Mouse (Mus musculus): ENCODE results near the gene Add3. TPM values are rescaled to one million over a fixed set of nuclear protein-coding genes. Genes with fewer than 3 reads are reported as not detected.
A peak's percentile ranks its signal among the peaks of the same experiment; 100 is the strongest.

Gene Add3
- polyA plus RNA-seq, 1 experiment from 2014 or later: 40.2 TPM

DNA sequence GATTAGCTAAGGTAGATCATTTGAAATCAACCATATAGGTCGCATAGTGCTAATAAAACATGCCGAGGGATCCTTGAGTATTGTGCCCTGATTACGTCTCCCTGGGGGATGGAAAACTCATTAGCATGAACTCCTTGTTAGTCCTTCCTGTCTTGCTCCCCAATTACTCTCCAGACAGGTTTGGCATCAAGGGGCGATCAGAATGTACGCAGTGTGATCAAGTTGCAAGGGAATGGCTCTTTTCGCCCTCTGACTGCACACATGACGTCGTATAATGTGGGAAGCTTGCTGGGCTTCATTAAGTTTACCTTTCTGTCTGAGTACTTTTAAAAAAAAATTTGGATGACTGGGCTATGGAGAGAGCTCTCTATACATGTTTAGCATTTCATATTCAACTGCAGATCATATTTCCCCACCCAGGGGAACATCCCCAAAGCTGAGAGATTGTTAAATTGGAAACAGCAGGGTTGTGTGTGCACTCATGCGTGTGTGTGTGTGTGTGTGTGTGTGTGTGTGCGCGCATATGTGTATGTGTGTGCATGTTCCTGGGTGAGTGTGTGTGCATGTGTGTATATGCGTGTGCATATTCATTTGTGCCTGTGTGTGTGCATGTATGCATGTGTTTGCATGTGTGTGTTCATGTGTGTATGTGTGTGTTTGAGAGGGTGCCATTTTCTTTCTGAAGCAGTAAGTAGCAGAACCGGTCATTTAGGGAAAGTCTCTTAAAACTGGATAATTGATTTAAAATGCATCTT lies 3.7 kb upstream of the Add3 start:
- H3K27ac ChIP-seq (replicated peaks): no peak overlapping the region
- H3K4me3 ChIP-seq (replicated peaks): no peak overlapping the region
- no peaks in the 10 kb centered on the region for H3K27me3 ChIP-seq (replicated peaks)
- no peak overlapping the region for H3K4me2 ChIP-seq
- 59% methylated on average over 13 of the region's 13 CpGs for WGBS
- H3K9ac ChIP-seq (replicated peaks): no peak overlapping the region
- ATAC-seq (ENCODE audit: low FRiP score): no peak
- H3K36me3 ChIP-seq: no peaks in the 10 kb centered on the region
- peaks cover 11% of the 10 kb centered on the region for H3K4me1 ChIP-seq
- no peaks in the 10 kb centered on the region for H3K9me3 ChIP-seq (replicated peaks)

DNA sequence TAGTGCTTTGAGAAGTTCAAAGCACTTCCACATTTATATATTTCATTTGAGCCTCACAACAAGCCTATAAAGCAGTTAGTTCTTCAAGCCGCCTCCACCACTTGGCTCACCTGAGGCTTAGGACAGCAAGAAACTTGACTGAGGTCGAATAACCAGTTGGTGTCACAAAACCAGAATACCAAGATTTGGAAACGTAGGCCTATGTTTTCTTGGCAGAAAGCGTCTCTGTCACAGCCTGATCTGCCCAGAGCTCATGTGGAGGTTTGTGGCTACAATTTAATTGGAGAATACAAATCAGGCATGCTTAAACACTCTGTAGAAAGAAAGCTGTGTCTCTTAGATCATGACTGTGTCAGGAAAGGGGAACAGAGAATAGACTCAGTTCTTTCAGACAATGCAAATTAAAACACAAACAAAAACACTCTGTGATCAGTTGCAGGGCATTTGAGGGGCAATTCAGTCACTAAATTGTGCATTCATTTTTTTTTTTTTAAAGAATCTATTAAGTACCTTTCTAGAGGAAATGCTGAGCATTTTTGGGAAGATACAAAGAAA lies 3.0 kb upstream of the Add3 start:
- H3K4me3 ChIP-seq (replicated peaks): no peak overlapping the region
- no peak for ATAC-seq (ENCODE audit: low FRiP score)
- H3K27me3 ChIP-seq (replicated peaks): no peaks in the 10 kb centered on the region
- H3K27ac ChIP-seq (replicated peaks): no peak overlapping the region
- no peaks in the 10 kb centered on the region for H3K9me3 ChIP-seq (replicated peaks)
- no peaks in the 10 kb centered on the region for H3K36me3 ChIP-seq
- H3K4me2 ChIP-seq: no peak overlapping the region
- 47% methylated on average over 4 of the region's 4 CpGs for WGBS
- peaks cover 17% of the 10 kb centered on the region for H3K4me1 ChIP-seq
- H3K9ac ChIP-seq (replicated peaks): no peak overlapping the region

DNA sequence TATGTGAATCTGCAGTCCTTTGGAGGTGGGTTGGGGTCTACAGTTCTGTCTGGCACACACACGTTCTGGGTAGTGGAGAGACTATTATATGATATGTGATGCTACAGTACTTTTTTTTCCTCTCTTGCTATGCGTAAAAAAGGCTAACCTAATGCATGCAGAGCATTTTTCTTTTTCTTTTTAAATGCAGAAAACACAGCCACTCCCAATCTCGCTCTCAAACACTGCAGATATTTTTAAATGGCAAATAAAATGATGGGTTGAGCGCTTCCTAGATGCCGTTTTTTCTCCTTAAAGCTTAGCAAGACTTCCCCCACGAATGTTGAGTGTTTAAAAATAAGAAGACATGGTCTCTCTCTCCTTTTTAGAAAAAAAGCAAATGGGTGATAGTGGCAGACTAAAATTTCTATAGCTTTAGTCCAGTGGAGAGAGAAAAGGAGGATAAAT lies 584 bp downstream of the Add3 start:
- Histone ChIP-seq H3K4me1 (peaks cover 28% of the 10 kb centered on the region), H3K27me3 (replicated peaks) (no peaks in the 10 kb centered on the region), H3K4me2 (peak overlapping the region; percentile 94), H3K4me3 (replicated peaks) (peak overlapping the region; percentile 98), H3K27ac (replicated peaks) (peak overlapping the region; percentile 84), H3K9me3 (replicated peaks) (no peaks in the 10 kb centered on the region), H3K36me3 (no peaks in the 10 kb centered on the region), H3K9ac (replicated peaks) (peak overlapping the region; percentile 83)
- 6% methylated on average over 6 of the region's 6 CpGs for whole genome bisulfite sequencing
- ATAC-seq (ENCODE audit: low FRiP score): no peak

DNA sequence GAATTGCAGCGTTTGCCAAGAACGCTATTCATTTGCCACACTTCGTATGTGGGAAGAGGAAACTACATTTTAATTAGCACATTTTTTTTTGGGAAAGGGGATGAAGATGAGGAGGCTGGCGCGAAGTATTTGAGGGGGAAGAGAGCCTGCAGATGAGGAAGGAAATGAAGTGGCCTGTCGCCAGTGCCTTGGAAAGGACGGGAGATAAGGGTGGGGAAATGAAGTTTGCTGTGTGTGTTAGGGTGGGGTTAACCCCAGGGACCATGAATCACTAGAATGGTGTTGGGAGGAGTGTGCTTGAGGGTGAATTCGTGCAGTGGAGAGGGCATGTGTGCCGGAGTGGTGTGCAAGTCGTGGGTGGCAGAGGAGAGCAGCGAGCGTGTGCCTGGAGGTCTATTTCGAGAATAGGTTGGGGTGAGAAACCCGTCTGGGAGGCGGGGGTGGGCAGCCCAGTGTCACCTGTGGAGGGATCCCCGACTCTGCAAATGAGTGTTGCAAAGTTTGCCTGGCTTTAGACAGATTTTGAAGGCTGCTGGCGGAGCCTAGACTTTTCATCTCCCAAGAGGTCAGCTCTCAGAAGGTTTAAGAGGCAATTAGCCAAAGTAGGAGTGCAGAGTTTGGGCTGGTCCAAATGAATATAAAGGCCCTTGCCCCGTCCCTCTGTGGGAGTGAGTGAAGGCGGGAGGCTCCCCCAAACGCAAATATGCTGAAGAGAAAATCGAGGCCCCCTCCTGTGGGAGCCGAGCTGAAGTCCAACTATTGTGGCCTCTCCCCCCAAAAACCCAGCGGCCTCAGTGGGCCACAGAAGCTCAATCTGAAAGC lies 1.2 kb downstream of the Add3 start:
- Histone ChIP-seq H3K36me3 (no peaks in the 10 kb centered on the region), H3K4me3 (replicated peaks) (peak overlapping the region; percentile 98), H3K4me1 (peaks cover 25% of the 10 kb centered on the region), H3K9ac (replicated peaks) (peak overlapping the region; percentile 83), H3K4me2 (peak overlapping the region; percentile 94), H3K9me3 (replicated peaks) (no peaks in the 10 kb centered on the region), H3K27ac (replicated peaks) (peak overlapping the region; percentile 84), H3K27me3 (replicated peaks) (no peaks in the 10 kb centered on the region)
- 2% methylated on average over 23 of the region's 23 CpGs for WGBS
- no peak for ATAC-seq (ENCODE audit: low FRiP score)

DNA sequence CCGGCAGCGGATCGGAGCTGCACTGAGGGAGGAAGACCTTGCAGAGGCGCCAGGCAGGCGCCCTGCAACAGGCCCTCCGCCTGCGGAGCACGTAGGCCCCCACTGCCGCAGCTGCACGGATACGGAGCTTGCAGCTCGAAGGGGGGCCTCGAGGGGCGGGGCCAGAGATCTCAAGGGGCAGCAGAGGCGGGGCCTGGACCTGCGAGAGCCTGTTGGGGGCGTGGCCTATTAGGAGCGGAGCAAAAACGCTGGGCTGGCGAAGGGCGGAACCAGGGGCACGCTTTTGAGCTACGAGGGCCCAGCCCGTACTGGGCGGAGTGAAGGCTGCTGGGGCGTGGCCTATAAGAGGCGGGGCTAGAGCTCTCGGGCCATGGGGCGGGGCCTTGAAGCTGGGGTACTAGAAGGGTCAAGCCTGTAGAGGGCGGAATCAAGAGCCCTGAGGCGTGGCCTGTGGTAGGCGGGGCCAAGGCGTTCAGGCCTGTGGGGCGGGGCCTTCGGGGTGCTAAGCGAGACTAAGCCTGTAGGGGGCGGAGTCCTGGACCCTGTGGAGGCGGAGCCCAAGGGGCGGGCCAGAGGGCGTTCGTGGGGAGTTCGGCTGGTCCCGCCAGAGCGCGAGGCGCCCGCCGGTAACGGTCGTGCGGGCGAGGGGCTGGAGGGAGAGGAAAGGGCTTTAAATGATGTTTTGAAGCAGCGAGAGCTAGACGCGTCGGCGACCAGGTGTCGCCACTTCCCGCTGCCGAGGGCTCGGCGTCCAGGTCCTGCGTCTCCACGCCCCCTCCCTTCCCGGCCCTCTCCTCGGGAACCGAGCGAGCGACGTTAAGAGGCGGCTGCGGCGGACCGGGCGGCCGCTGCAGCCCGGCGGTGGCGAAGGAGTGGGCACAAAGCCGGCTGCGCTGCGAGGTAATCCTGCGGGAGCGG lies 2.2 kb downstream of the Add3 start:
- H3K4me1 ChIP-seq: peaks cover 21% of the 10 kb centered on the region
- H3K4me2 ChIP-seq: peak overlapping the region; percentile 94
- H3K4me3 ChIP-seq (replicated peaks): peak overlapping the region; percentile 98
- H3K27ac ChIP-seq (replicated peaks): peak overlapping the region; percentile 84
- no peaks in the 10 kb centered on the region for H3K9me3 ChIP-seq (replicated peaks)
- H3K27me3 ChIP-seq (replicated peaks): no peaks in the 10 kb centered on the region
- no peaks in the 10 kb centered on the region for H3K36me3 ChIP-seq
- peak overlapping the region; percentile 83 for H3K9ac ChIP-seq (replicated peaks)
- under 1% methylated on average over 69 of the region's 84 CpGs for WGBS
- ATAC-seq (ENCODE audit: low FRiP score): peak; percentile 95

DNA sequence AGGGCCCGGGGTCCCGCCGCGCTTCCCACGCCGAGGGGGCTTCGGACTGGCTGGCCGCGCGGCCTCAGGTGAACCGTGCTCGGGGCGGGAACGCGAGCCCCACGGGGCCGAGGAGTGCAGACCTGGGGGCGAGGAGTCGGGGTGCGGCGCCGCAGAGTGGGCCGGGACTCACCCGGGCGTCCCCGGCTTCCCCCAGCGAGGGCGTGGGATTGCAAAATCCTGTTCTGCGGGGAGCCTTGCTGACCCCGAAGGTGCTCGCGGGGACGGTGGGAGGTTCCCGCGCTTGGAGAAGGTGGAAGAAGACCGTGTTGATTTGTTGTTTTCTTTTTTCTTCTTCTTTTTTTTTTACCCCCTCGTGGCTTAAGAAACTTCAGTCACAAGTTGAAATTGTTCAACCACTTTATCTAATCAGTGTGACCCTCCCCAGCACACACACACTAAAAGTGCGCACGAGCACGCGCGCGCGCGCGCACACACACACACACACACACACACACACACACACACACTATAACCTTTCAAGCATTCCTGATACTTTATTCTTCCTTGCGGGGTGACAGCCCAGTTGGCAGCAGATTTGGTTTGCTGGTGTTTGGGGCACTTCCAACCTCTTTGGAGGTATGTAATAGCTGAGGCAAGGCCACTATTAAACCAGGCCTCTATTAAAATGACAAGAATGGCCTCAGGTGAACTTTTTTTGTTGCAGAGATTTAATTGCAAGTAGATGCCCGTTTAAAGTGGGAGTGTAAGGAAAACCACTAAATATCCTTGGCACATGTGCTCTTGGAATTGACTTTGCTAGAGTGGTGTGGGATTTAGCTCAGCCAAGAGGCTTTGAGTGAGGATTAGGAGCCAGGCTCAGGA lies 3.1 kb downstream of the Add3 start:
- peak; percentile 12; the same call in 1 of the 2 replicates for ATAC-seq (ENCODE audit: low FRiP score)
- H3K4me2 ChIP-seq: peak overlapping the region; percentile 94
- WGBS: under 1% methylated on average over 48 of the region's 48 CpGs

DNA sequence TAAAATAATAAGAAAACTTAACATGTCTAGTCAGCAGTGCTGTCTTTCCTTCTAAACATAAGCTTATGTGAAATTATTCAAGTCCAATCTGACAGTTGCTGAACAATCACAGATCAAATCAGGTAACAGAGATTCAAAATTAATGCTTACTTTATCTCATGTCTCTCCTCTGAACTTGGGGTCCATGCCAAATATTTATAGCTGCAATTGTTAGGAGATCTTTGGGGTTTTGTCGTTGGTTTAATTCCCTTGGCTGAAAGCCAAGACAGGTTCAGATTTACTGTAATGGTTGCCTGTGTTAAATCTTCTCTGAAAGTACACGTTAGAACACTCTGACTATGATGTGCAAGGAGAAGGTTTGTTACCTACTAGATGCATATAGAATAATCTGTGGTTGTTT lies 4.8 kb downstream of the Add3 start:
- H3K4me3 ChIP-seq (replicated peaks): no peak overlapping the region
- no peaks in the 10 kb centered on the region for H3K9me3 ChIP-seq (replicated peaks)
- 4% methylated on average over 2 of the region's 2 CpGs for WGBS
- H3K36me3 ChIP-seq: no peaks in the 10 kb centered on the region
- H3K4me2 ChIP-seq: no peak overlapping the region
- no peaks in the 10 kb centered on the region for H3K27me3 ChIP-seq (replicated peaks)
- H3K4me1 ChIP-seq: peaks cover 28% of the 10 kb centered on the region
- no peak for ATAC-seq (ENCODE audit: low FRiP score)
- no peak overlapping the region for H3K9ac ChIP-seq (replicated peaks)
- H3K27ac ChIP-seq (replicated peaks): no peak overlapping the region

More for the DNA sequence above, 3.1 kb downstream of the Add3 start:
- Histone ChIP-seq H3K4me1 (peaks cover 21% of the 10 kb centered on the region), H3K9me3 (replicated peaks) (no peaks in the 10 kb centered on the region), H3K9ac (replicated peaks) (peak overlapping the region; percentile 83), H3K4me3 (replicated peaks) (peak overlapping the region; percentile 98), H3K27ac (replicated peaks) (peak overlapping the region; percentile 55), H3K36me3 (no peaks in the 10 kb centered on the region), H3K27me3 (replicated peaks) (no peaks in the 10 kb centered on the region)

DNA sequence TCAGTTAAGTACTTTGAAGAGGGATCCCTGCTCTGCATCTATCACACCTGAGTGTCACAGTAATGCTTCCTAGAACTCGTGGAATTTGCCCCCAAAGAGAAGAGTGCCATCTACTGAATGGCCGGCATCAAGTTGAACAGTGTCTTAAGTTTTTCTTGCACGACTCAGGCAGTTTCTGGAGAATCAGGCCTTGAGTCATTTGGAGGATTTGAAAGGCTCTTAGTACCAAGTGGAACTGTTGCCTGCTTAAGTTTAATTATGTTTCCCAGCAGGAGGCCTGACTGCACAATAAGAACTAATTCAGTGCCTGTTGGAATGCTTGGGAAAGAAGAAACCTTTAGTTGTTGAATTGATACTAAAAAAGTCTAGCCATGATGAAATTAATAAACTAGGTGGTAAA lies 9.1 kb downstream of the Add3 start:
- no peaks in the 10 kb centered on the region for H3K9me3 ChIP-seq (replicated peaks)
- H3K27me3 ChIP-seq (replicated peaks): no peaks in the 10 kb centered on the region
- no peaks in the 10 kb centered on the region for H3K36me3 ChIP-seq
- H3K4me3 ChIP-seq (replicated peaks): no peak overlapping the region
- H3K4me1 ChIP-seq: peaks cover 7% of the 10 kb centered on the region; the same call in 1 of the 2 replicates
- no peak overlapping the region for H3K4me2 ChIP-seq
- no peak for ATAC-seq (ENCODE audit: low FRiP score)
- H3K9ac ChIP-seq (replicated peaks): no peak overlapping the region
- WGBS: 18% methylated on average over 3 of the region's 3 CpGs
- H3K27ac ChIP-seq (replicated peaks): no peak overlapping the region

DNA sequence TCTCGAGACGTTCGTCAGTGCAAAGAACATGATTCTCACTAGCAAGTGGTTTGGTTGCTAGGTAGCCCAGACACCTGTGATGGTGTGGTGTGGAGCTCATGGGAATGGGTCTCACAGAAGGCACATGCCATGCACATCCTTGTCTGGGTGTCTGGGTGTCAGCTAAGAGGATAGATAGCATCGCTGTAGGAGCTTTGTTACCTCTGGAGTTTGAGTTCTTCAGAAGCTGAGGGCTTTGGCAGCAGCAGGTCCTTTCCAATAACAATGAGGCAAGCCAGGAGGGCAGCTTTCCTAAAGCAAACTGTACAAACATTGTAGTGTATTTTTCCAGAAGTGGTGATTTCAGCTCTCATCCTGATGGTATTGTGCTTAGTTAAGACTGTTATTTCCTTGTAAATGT lies 12.2 kb downstream of the Add3 start:
- WGBS: 90% methylated on average over 4 of the region's 4 CpGs
- H3K4me1 ChIP-seq: peaks cover 7% of the 10 kb centered on the region; the same call in 1 of the 2 replicates
- no peaks in the 10 kb centered on the region for H3K9me3 ChIP-seq (replicated peaks)
- H3K36me3 ChIP-seq: no peaks in the 10 kb centered on the region
- H3K4me2 ChIP-seq: no peak overlapping the region
- H3K9ac ChIP-seq (replicated peaks): no peak overlapping the region
- H3K27me3 ChIP-seq (replicated peaks): no peaks in the 10 kb centered on the region
- H3K27ac ChIP-seq (replicated peaks): no peak overlapping the region
- H3K4me3 ChIP-seq (replicated peaks): no peak overlapping the region
- ATAC-seq (ENCODE audit: low FRiP score): no peak

DNA sequence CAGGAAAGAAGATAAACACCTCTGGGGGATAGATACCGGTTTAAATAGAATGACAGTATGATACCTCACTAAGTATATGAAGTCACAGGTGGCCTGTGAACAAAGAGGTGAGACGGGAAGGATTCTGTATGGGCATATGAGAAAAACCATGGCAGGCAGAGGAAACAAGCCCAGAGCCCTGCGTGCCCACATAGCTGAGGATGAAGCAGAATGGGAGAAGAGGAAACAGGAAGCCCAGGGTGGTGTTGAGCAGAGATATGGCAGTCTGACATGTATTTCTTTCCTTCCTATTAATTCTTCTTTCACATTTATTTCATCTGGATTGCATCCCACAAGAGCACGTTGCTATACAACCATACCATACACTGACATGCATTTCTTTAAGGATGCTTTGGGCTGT lies 12.9 kb downstream of the Add3 start:
- peaks cover 7% of the 10 kb centered on the region; the same call in 1 of the 2 replicates for H3K4me1 ChIP-seq
- no peak overlapping the region for H3K4me3 ChIP-seq (replicated peaks)
- H3K9ac ChIP-seq (replicated peaks): no peak overlapping the region
- no peaks in the 10 kb centered on the region for H3K9me3 ChIP-seq (replicated peaks)
- H3K4me2 ChIP-seq: no peak overlapping the region
- no peaks in the 10 kb centered on the region for H3K27me3 ChIP-seq (replicated peaks)
- H3K27ac ChIP-seq (replicated peaks): no peak overlapping the region
- ATAC-seq (ENCODE audit: low FRiP score): no peak
- WGBS: 77% methylated on average over 4 of the region's 4 CpGs
- no peaks in the 10 kb centered on the region for H3K36me3 ChIP-seq

Measured in neural tube, embryonic 15.5 days (tissue).